Mouse (Mus musculus) spleen, adult 2 months (tissue): ENCODE data around the gene Fezf1. TPM values are rescaled to one million over a fixed set of nuclear protein-coding genes. Genes with fewer than 3 reads are reported as not detected.

ENCODE experiments used
- DNase-seq, 2 experiments: peaks; one replicate each; pipeline versions ENCODE4 v3.0.0 to v3.0.0-alpha.2; 2012 to 2021; ENCODE audit warnings: low spot score in 2 of 2, low read depth in 1 of 2
- H3K27ac ChIP-seq: fragments of 200-500 bp; 2 replicates; pipeline ENCODE4 v1.5.1; 2012; ENCODE audit warnings: low read length, inconsistent platforms; ENCODE audit not compliant: insufficient read depth
- H3K27me3 ChIP-seq: fragments of 200-500 bp; 2 replicates; pipeline ENCODE4 v1.6.1; 2012; ENCODE audit warnings: mild to moderate bottlenecking, moderate library complexity, low read length, inconsistent platforms; ENCODE audit not compliant: control insufficient read depth, insufficient read depth
- H3K36me3 ChIP-seq: fragments of 200-500 bp; 2 replicates; pipeline ENCODE4 v1.6.1; 2012; ENCODE audit warnings: mild to moderate bottlenecking, low read length, inconsistent platforms; ENCODE audit not compliant: control insufficient read depth, insufficient read depth
- H3K4me1 ChIP-seq: fragments of 200-500 bp; 2 replicates; pipeline ENCODE4 v1.6.1; 2011; ENCODE audit warnings: inconsistent platforms; ENCODE audit not compliant: control insufficient read depth, insufficient read depth, insufficient read length
- H3K4me3 ChIP-seq: fragments of 200-500 bp; 2 replicates; pipeline ENCODE4 v1.5.1; 2011; ENCODE audit warnings: mild to moderate bottlenecking, inconsistent platforms; ENCODE audit not compliant: insufficient read depth, insufficient read length; ENCODE audit errors: extremely low read depth
- CTCF ChIP-seq: fragments of 200-500 bp; IDR thresholded peaks from 2 replicates; pipeline ENCODE4 v1.5.1; 2011; ENCODE audit warnings: mild to moderate bottlenecking, inconsistent platforms; ENCODE audit not compliant: insufficient read depth, insufficient read length, insufficient replicate concordance; ENCODE audit errors: extremely low read depth
- POLR2A ChIP-seq: fragments of 200-500 bp; IDR thresholded peaks from 2 replicates; pipeline ENCODE4 v1.6.1; 2011; ENCODE audit warnings: low read depth, low read length, inconsistent platforms
- WGBS: fragments of 180-500 bp; shearing (Covaris S2); methylation state at CpG from one replicate; pipeline ENCODE4 v1.1.7; 2018; 5-methylcytosine and 5-hydroxymethylcytosine counted together
- polyA plus RNA-seq: library from polyadenylated mRNA; depleted of rRNA; stranded (reverse); fragments of >200 nt; gene quantifications from 2 replicates; pipeline ENCODE4 v1.2.3, GENCODE M21; 2012; rRNA removed

The Fezf1 gene
- polyA plus RNA-seq = not detected in 2 replicates

DNA sequence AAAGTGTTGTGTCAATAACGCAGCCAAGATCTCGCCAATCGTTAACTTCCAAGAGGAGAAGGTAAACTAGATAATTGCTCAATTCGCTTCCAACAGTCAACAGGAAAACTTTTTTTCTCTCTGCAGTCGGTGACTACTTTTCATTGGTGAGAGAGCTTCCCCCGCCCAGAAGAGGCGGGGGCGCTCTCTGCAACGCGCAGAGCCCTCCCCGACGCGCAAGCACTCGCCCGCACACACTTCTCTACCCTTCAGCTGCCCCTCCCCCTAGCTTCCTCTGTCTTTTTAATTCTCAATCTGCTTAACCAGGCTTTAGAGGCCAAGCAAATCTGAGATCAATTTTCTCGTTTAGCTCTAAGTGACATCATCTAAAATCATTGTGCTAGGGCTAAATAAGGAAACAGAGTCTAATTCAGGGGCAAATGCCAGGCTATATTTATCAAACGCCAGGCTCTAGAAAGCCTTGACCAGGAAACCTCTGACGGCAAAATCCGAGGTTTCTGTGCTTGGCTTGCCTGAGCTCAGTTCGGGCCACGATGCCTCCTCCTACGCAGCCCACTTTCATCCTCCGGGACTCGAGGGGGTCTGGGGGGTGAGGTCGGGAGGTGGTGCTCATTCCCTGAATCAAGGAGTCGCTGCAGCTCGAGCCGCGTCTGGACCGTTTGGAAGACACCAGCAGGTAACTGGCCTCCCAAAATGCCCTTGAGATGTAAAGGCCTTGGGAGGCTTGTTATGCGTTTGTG, at the start of gene Fezf1:
TSS of gene Fezf1 (minus strand) at position 50 of the 740 bp plus-strand sequence.
- Histone ChIP-seq H3K4me3 (no peak within 1 kb of the TSS), H3K27ac (no peak within 1 kb of the TSS), H3K27me3 (peaks cover 26% of the 10 kb centered on the region), H3K4me1 (no peaks in the 10 kb centered on the region), H3K36me3 (no peaks in the 10 kb centered on the region)
- no peak for DNase-seq
- 3% methylated on average over 31 of the region's 31 CpGs for WGBS
- TF ChIP-seq POLR2A = no peak

DNA sequence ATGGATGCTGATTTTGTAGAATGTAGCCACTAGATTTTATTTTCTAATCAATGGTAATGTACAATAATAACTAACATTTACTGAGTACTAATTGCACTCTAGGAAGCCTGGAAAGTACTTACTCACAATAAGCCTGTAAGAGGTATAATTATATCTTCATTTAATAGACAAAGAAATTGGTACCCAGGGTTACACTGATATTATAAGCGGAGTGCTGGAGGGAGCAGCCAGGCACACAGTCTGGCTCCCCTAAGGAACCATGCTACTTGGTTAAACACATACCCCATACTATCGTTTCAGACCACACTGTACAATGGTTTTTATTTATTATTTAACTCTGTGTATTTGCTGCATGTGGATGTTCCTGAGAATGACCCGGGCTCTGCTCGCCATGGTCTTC, 46.5 kb upstream of the Fezf1 start:
- WGBS = 89% methylated on average over 4 of the region's 4 CpGs
- no peak for DNase-seq
- Histone ChIP-seq H3K4me3 (no peak overlapping the region), H3K36me3 (no peaks in the 10 kb centered on the region), H3K4me1 (no peaks in the 10 kb centered on the region), H3K27ac (no peak overlapping the region), H3K27me3 (no peaks in the 10 kb centered on the region)
- TF ChIP-seq CTCF = no peak
- TF ChIP-seq POLR2A = no peak

DNA sequence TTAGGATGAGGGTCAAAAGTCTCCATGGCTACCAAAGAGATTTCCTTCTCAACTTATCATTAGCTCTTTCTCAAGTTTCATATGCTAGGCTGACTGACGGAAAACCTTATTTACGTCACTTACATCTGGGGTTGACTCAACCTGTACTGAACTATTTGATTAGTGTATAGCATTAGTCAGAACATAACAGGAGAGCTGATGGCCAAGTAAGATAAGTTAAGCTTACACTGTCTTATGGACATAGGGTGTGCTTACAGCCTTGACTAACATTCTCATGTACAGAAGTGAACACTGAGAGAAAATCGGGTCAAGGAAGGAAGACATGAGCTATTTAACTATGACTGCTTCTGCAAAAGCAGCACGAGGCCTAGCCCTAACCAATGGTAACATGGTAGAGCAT, 40.6 kb upstream of the Fezf1 start:
- no peaks in the 10 kb centered on the region for H3K27me3 ChIP-seq
- no peaks in the 10 kb centered on the region for H3K4me1 ChIP-seq
- TF ChIP-seq POLR2A (no peak), CTCF (no peak)
- 88% methylated on average over 4 of the region's 4 CpGs for WGBS
- H3K27ac ChIP-seq = no peak overlapping the region
- H3K4me3 ChIP-seq = no peak overlapping the region
- no peak for DNase-seq
- H3K36me3 ChIP-seq = no peaks in the 10 kb centered on the region

DNA sequence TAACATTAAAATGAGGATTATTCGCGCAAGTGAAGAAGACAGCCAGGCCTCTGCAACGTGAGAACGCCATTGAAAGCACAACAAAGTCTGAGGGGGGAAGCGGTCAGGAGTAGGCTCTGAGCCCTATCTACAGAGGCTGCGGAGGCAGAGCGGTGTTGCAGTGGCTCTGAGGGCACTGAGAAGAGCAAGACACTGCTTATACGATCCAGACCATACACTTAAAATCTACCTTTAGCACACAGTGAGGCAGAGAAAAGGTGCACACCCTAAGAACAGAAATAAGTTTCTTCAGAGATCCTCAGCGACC, 33.3 kb upstream of the Fezf1 start:
- H3K27ac ChIP-seq = no peak overlapping the region
- H3K4me3 ChIP-seq = no peak overlapping the region
- no peak for DNase-seq
- H3K36me3 ChIP-seq = no peaks in the 10 kb centered on the region
- WGBS = 75% methylated on average over 9 of the region's 9 CpGs
- TF ChIP-seq POLR2A (no peak), CTCF (no peak)
- no peaks in the 10 kb centered on the region for H3K4me1 ChIP-seq
- no peaks in the 10 kb centered on the region for H3K27me3 ChIP-seq

DNA sequence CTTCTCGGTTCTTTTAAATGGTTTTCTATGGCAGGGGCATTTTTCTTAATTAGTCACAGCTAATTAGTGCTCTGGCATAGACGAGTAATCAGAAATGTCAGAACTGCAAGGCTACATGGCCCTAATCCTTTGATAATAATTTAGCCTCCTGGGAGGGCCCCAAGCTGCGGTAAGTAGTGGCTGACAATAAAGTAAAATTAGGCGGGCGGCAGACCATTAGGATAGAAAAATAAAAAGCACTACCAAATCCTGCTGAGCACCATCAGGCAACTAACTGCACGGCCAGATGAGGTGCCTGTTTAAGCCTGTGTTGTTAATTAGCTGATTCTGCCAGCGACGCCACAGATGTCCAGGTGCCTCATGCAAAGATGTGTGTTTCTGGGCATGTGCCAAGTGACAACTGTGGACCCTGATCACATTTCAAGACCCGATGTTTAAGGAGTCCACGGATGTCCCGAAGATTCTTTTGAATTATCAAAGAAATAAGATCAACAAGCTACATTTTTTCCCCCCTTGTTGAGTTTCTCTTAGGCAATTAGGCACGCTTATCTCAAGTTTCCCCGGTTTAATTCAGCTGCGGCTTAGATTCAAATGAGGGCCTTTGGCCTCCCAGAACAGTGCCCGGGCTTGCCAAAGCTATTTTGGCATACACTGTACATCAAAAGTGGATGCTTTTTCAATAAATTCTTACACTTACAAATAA, 32.8 kb upstream of the Fezf1 start:
- H3K27ac ChIP-seq = no peak overlapping the region
- no peak for DNase-seq
- H3K4me1 ChIP-seq = no peaks in the 10 kb centered on the region
- no peaks in the 10 kb centered on the region for H3K36me3 ChIP-seq
- TF ChIP-seq POLR2A (no peak), CTCF (no peak)
- WGBS = 75% methylated on average over 15 of the region's 15 CpGs
- no peak overlapping the region for H3K4me3 ChIP-seq
- H3K27me3 ChIP-seq = no peaks in the 10 kb centered on the region

DNA sequence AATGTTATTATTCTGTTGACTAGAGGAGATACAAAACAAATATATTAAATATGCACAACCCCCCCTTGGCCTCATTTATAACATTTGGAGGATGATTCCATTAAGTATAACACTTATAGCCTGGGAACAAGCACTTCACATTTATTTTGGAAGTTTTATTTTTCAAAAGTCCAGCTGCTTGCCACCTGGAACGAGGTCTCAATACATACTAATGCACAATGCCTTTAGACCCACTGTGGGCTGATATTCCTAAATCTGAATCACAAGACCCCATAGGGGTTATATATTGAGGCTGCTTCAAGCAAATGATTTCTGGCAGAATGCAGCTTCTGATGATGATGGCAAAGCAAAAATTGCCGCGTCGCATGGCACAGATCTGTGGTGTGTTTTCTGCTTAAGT, 25.3 kb upstream of the Fezf1 start:
- no peak overlapping the region for H3K27ac ChIP-seq
- TF ChIP-seq POLR2A (no peak), CTCF (no peak)
- DNase-seq = no peak
- H3K27me3 ChIP-seq = no peaks in the 10 kb centered on the region
- H3K4me1 ChIP-seq = no peaks in the 10 kb centered on the region
- 81% methylated on average over 4 of the region's 4 CpGs for WGBS
- H3K36me3 ChIP-seq = no peaks in the 10 kb centered on the region
- H3K4me3 ChIP-seq = no peak overlapping the region

DNA sequence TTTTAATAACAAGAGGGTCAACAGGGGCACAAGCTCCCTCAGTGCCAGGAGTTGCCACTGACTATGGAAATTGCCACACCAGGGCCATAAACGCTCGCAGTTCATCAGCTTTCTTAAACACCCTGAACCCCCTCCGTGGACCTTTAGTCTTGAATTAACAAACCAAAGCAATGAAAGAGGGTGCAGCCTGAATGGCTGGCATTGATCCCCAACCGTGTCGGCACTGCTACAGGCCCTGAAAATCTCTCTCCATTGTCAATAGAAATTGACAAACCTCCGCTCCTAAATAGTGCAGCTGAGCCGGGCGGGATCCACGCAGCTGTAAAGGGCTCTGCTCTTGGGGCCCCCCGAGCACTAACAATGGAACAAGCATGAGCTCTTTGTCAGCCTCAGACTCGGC, 24.8 kb upstream of the Fezf1 start:
- no peaks in the 10 kb centered on the region for H3K36me3 ChIP-seq
- 28% methylated on average over 11 of the region's 11 CpGs for WGBS
- TF ChIP-seq CTCF (no peak), POLR2A (no peak)
- H3K4me1 ChIP-seq = no peaks in the 10 kb centered on the region
- H3K27ac ChIP-seq = no peak overlapping the region
- H3K4me3 ChIP-seq = no peak overlapping the region
- no peak for DNase-seq
- no peaks in the 10 kb centered on the region for H3K27me3 ChIP-seq
